Mouse (Mus musculus): ENCODE data around the gene Ryr1. TPM values are rescaled to one million over a fixed set of nuclear protein-coding genes. Genes with fewer than 3 reads are reported as not detected.
"Not testable (repeated sequence)": the region's sequence is repeated elsewhere in the genome, so short reads cannot be mapped to it uniquely, and the experiment has no call there.

Gene Ryr1
- polyA plus RNA-seq, 1 experiment from 2014 or later: 0.31 TPM

GRCm38 (mm10) chr7:29072689-29073088, 52.3 kb downstream of the Ryr1 start:
- H3K4me3 ChIP-seq: no peak overlapping the region
- peaks cover 90% of the 10 kb centered on the region for H3K27me3 ChIP-seq (replicated peaks)
- H3K36me3 ChIP-seq: no peaks in the 10 kb centered on the region
- no peak overlapping the region for H3K27ac ChIP-seq (replicated peaks)
- 41% methylated on average over 11 of the region's 11 CpGs for WGBS
- no peak overlapping the region for H3K4me2 ChIP-seq
- ATAC-seq (ENCODE audit: extremely low read depth, insufficient number of reproducible peaks, low FRiP score, low TSS enrichment): no peak
- H3K9ac ChIP-seq: no peak overlapping the region
- no peaks in the 10 kb centered on the region for H3K9me3 ChIP-seq
- H3K4me1 ChIP-seq: peaks cover 8% of the 10 kb centered on the region; the same call in 1 of the 2 replicates

GRCm38 (mm10) chr7:29071169-29071891, 53.6 kb downstream of the Ryr1 start:
- Histone ChIP-seq H3K27ac (replicated peaks) (no peak overlapping the region), H3K4me3 (peak overlapping the region; percentile 37), H3K27me3 (replicated peaks) (peaks cover 96% of the 10 kb centered on the region), H3K4me1 (peaks cover 8% of the 10 kb centered on the region; the same call in 1 of the 2 replicates), H3K4me2 (peak overlapping the region; percentile 64), H3K9ac (no peak overlapping the region), H3K9me3 (no peaks in the 10 kb centered on the region), H3K36me3 (no peaks in the 10 kb centered on the region)
- WGBS: 7% methylated on average over 42 of the region's 42 CpGs
- ATAC-seq (ENCODE audit: extremely low read depth, insufficient number of reproducible peaks, low FRiP score, low TSS enrichment): no peak

GRCm38 (mm10) chr7:29070364-29071168, 54.4 kb downstream of the Ryr1 start:
- H3K27ac ChIP-seq (replicated peaks): no peak overlapping the region
- no peak overlapping the region for H3K4me3 ChIP-seq
- no peak for ATAC-seq (ENCODE audit: extremely low read depth, insufficient number of reproducible peaks, low FRiP score, low TSS enrichment)
- no peak overlapping the region for H3K4me2 ChIP-seq
- no peak overlapping the region for H3K9ac ChIP-seq
- H3K9me3 ChIP-seq: no peaks in the 10 kb centered on the region
- peaks cover 8% of the 10 kb centered on the region; the same call in 1 of the 2 replicates for H3K4me1 ChIP-seq
- H3K36me3 ChIP-seq: no peaks in the 10 kb centered on the region
- H3K27me3 ChIP-seq (replicated peaks): peaks cover 93% of the 10 kb centered on the region
- WGBS: 66% methylated on average over 12 of the region's 12 CpGs

- peaks cover 80% of the 10 kb centered on the region for H3K27me3 ChIP-seq (replicated peaks)
- H3K4me3 ChIP-seq: no peak overlapping the region
- no peak overlapping the region for H3K9ac ChIP-seq
- no peak overlapping the region for H3K4me2 ChIP-seq
- ATAC-seq (ENCODE audit: extremely low read depth, insufficient number of reproducible peaks, low FRiP score, low TSS enrichment): no peak
- no peak overlapping the region for H3K27ac ChIP-seq (replicated peaks)
- WGBS: 4% methylated on average over 15 of the region's 15 CpGs
- no peaks in the 10 kb centered on the region for H3K9me3 ChIP-seq
- no peaks in the 10 kb centered on the region for H3K36me3 ChIP-seq
- peaks cover 8% of the 10 kb centered on the region; the same call in 1 of the 2 replicates for H3K4me1 ChIP-seq
Observed at GRCm38 (mm10) chr7:29067758-29068157, 57.2 kb downstream of the Ryr1 start.

DNA sequence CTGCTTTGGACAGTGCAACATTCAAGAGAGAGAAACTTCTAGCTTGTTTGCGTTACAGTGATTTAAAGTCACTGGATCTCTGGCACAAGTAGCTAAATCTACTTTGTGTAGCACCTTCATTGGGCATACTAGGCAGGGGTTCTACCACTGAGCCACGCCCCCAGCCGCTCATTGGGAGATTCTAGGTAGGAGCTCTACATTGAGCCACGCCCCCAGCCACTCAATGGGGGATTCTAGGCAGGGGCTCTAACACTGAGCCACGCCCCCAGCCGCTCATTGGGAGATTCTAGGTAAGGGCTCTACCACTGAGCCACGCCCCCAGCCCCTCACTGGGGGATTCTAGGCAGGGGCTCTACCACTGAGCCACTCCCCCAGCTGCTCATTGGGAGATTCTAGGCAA, 61.5 kb downstream of the Ryr1 start:
- H3K4me3 ChIP-seq; H3K27ac ChIP-seq (replicated peaks); H3K9ac ChIP-seq; ATAC-seq (ENCODE audit: extremely low read depth, insufficient number of reproducible peaks, low FRiP score, low TSS enrichment); H3K36me3 ChIP-seq; H3K4me2 ChIP-seq; H3K4me1 ChIP-seq; H3K9me3 ChIP-seq: not testable (repeated sequence)
- H3K27me3 ChIP-seq (replicated peaks): peaks cover 66% of the 10 kb centered on the region
- WGBS: 47% methylated on average over 7 of the region's 7 CpGs

GRCm38 (mm10) chr7:29061522-29062037, 63.4 kb downstream of the Ryr1 start:
- Histone ChIP-seq H3K4me1 (no peaks in the 10 kb centered on the region), H3K4me3 (0 out of 2 replicates have a peak overlapping the region, but pooled peaks have one; percentile 15), H3K4me2 (peak overlapping the region; percentile 42), H3K27ac (replicated peaks) (no peak overlapping the region), H3K9ac (no peak overlapping the region), H3K36me3 (no peaks in the 10 kb centered on the region), H3K9me3 (no peaks in the 10 kb centered on the region), H3K27me3 (replicated peaks) (peaks cover 65% of the 10 kb centered on the region)
- ATAC-seq (ENCODE audit: extremely low read depth, insufficient number of reproducible peaks, low FRiP score, low TSS enrichment): no peak
- WGBS: 8% methylated on average over 19 of the region's 19 CpGs

GRCm38 (mm10) chr7:29059445-29059844, 65.5 kb downstream of the Ryr1 start:
- H3K4me3 ChIP-seq: no peak overlapping the region
- H3K4me1 ChIP-seq: no peaks in the 10 kb centered on the region
- H3K9me3 ChIP-seq: no peaks in the 10 kb centered on the region
- peaks cover 76% of the 10 kb centered on the region for H3K27me3 ChIP-seq (replicated peaks)
- no peak overlapping the region for H3K27ac ChIP-seq (replicated peaks)
- H3K36me3 ChIP-seq: no peaks in the 10 kb centered on the region
- ATAC-seq (ENCODE audit: extremely low read depth, insufficient number of reproducible peaks, low FRiP score, low TSS enrichment): no peak
- H3K9ac ChIP-seq: no peak overlapping the region
- no peak overlapping the region for H3K4me2 ChIP-seq
- 71% methylated on average over 19 of the region's 19 CpGs for WGBS

DNA sequence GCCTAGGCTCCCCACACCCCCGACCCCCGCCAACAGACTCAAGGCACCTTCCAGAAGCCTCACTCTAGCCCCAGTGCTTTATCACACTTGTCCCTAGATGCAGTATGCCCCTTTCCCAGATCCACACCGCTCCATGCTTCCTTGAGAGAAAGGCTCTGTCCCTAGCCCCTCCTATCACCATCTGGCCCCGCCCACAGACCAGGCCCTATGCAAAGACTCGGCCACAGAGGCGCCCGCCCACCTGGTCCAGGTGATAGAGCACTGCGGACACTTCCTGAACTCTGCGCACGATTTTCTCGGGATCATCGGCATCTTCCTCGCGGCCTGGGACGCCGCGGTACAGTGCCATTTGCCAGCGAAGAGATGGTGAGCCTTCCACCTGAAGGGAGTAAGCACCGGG, 72.2 kb downstream of the Ryr1 start:
- Histone ChIP-seq H3K27ac (replicated peaks) (no peak overlapping the region), H3K4me2 (no peak overlapping the region; the same call in 1 of the 2 replicates), H3K9ac (no peak overlapping the region), H3K36me3 (no peaks in the 10 kb centered on the region), H3K4me3 (no peak overlapping the region), H3K27me3 (replicated peaks) (peaks cover 85% of the 10 kb centered on the region), H3K4me1 (peaks cover 3% of the 10 kb centered on the region; the same call in 1 of the 2 replicates), H3K9me3 (peaks cover 11% of the 10 kb centered on the region; the same call in 1 of the 2 replicates)
- ATAC-seq (ENCODE audit: extremely low read depth, insufficient number of reproducible peaks, low FRiP score, low TSS enrichment): no peak
- 3% methylated on average over 19 of the region's 19 CpGs for WGBS

GRCm38 (mm10) chr7:29050797-29051196, 74.2 kb downstream of the Ryr1 start:
- H3K9ac ChIP-seq: no peak overlapping the region
- peaks cover 11% of the 10 kb centered on the region; the same call in 1 of the 2 replicates for H3K9me3 ChIP-seq
- no peak for ATAC-seq (ENCODE audit: extremely low read depth, insufficient number of reproducible peaks, low FRiP score, low TSS enrichment)
- H3K27ac ChIP-seq (replicated peaks): no peak overlapping the region
- no peak overlapping the region for H3K4me2 ChIP-seq
- WGBS: 34% methylated on average over 2 of the region's 2 CpGs
- no peak overlapping the region for H3K4me3 ChIP-seq
- H3K4me1 ChIP-seq: peaks cover 3% of the 10 kb centered on the region; the same call in 1 of the 2 replicates
- H3K36me3 ChIP-seq: no peaks in the 10 kb centered on the region
- H3K27me3 ChIP-seq (replicated peaks): peaks cover 83% of the 10 kb centered on the region

GRCm38 (mm10) chr7:29048615-29049014, 76.4 kb downstream of the Ryr1 start:
- H3K4me2 ChIP-seq: no peak overlapping the region
- peaks cover 11% of the 10 kb centered on the region; the same call in 1 of the 2 replicates for H3K9me3 ChIP-seq
- peaks cover 83% of the 10 kb centered on the region for H3K27me3 ChIP-seq (replicated peaks)

GRCm38 (mm10) chr7:29048070-29048469, 76.9 kb downstream of the Ryr1 start:
- Histone ChIP-seq H3K27me3 (replicated peaks) (peaks cover 81% of the 10 kb centered on the region), H3K9me3 (peaks cover 11% of the 10 kb centered on the region; the same call in 1 of the 2 replicates), H3K4me2 (no peak overlapping the region), H3K4me3 (no peak overlapping the region), H3K36me3 (no peaks in the 10 kb centered on the region), H3K4me1 (peaks cover 15% of the 10 kb centered on the region; the same call in 1 of the 2 replicates), H3K9ac (no peak overlapping the region), H3K27ac (replicated peaks) (no peak overlapping the region)
- 75% methylated on average over 3 of the region's 3 CpGs for WGBS
- no peak for ATAC-seq (ENCODE audit: extremely low read depth, insufficient number of reproducible peaks, low FRiP score, low TSS enrichment)

More at GRCm38 (mm10) chr7:29048615-29049014, 76.4 kb downstream of the Ryr1 start:
- Histone ChIP-seq H3K36me3 (no peaks in the 10 kb centered on the region), H3K27ac (replicated peaks) (no peak overlapping the region), H3K4me1 (peaks cover 11% of the 10 kb centered on the region; the same call in 1 of the 2 replicates), H3K4me3 (no peak overlapping the region), H3K9ac (no peak overlapping the region)
- 75% methylated on average over 11 of the region's 11 CpGs for WGBS
- no peak for ATAC-seq (ENCODE audit: extremely low read depth, insufficient number of reproducible peaks, low FRiP score, low TSS enrichment)
